Mouse (Mus musculus): ENCODE results near the gene Ehbp1. TPM values are rescaled to one million over a fixed set of nuclear protein-coding genes. Genes with fewer than 3 reads are reported as not detected.

The Ehbp1 gene
- polyA plus RNA-seq (2012; rRNA removed), result 40.7 and 42.6 TPM in 2 replicates

DNA sequence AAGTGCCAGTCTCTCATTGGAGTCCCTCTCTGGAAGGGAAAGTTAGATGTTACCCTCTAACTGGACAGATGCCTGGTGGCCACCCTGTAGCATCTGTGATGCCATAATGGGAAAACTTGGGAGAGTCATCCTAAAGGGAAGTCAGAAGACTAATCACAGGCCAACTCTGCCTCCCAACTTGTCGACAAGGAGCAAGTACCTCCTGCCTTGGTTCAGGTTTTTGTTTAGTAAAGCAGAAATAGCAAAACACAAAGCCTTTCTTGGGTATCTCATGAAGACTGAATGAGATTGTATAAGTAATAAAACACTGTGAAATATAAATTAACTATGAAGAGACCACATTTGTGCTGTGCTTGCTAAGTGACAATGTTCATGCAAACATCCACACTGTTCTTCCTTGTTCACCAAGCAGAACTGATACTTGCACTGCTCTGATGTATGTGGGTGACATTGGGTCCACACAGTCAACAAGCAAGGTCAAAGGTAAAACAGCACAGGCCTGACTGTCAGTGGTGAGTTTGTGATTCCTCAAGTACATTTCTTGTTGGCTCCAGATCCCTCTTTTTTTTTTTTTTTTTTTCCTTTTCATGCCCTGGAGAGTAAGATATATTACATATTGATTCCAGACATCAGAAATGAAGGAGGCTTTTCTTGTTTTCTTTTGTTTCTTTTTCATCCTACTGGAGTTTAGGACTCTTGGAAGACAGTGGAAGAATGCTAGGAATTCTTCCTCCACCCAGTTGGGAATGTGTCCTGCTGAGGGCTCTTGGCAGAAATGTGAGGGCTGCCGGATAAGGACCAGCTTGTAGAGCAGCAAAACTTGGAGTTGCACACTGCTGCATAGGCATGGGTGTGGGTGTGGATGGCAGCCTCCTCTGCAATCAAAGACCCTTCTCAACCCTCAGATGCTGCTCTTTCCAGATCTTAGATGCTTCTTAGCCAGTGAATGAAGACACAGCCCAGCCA lies at the start of gene Ehbp1:
TSS of gene Ehbp1 (minus strand) at position 51 of the 966 bp plus-strand sequence.

GRCm38 (mm10) chr11:22002783-22003340 lies 339.2 kb downstream of the Ehbp1 start, which contains the start of gene Otx1:
TSS of gene Otx1 (minus strand) at chr11:22002897.

Other genes starting within 250 kb of the Ehbp1 start
- 14.1 and 16.2 TPM in 2 replicates for gene Tmem17, start 169.8 kb upstream of the Ehbp1 start, polyA plus RNA-seq (2012; rRNA removed)

All from central nervous system, embryonic 18 days (tissue).